Mouse (Mus musculus): ENCODE results near the gene Tcp11l2.

DNA sequence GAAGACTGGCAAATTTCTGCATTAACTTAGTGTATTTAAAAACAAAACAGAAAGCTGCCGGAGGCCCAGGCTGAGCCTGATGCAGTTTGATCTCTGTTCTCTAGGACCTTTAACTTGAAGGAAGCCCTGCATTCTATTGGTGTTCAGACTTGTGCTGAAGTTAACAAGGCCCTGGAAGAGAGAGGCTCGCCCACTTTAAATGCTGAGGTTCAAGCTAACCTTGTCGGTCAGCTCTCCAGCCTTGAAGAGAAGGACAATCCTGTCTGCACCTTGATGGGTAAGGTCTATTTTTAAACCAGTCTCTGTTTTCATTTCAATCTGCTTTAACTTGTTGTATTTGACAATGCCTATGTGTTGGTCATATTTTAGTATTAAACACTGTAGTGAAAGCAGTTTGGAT, 31.9 kb downstream of the Tcp11l2 start:
- TF ChIP-seq POLR2A (IDR thresholded peaks at IDR 0.05; ENCODE audit: borderline replicate concordance, control insufficient read depth, low read depth, low read length) (no peak), CTCF (IDR thresholded peaks at IDR 0.05; ENCODE audit: control insufficient read depth, insufficient read depth, low read length) (no peak)

All from bone marrow, adult 2 months (tissue).